Mouse (Mus musculus) cerebellum, adult 2 months (tissue): ENCODE data around the gene Pycard.

Source experiments
- CTCF ChIP-seq: fragments of 200-500 bp; IDR thresholded peaks from 2 replicates; pipeline ENCODE4 v1.5.1; 2011; ENCODE audit warnings: low read depth, mild to moderate bottlenecking, control low read depth, low read length, moderate library complexity, borderline replicate concordance; ENCODE audit not compliant: insufficient read depth
- POLR2A ChIP-seq: fragments of 200-500 bp; IDR thresholded peaks from 2 replicates; pipeline ENCODE4 v1.6.1; 2011; ENCODE audit warnings: low read length, control low read depth, borderline replicate concordance; ENCODE audit not compliant: insufficient read depth

- TF ChIP-seq POLR2A: no peak
- TF ChIP-seq CTCF: no peak
Measured at GRCm38 (mm10) chr7:128009715-128010340, 16.2 kb upstream of the Pycard start.
